26 mouse cellular contexts compared by ENCODE assay signal in the genomic region with DNA sequence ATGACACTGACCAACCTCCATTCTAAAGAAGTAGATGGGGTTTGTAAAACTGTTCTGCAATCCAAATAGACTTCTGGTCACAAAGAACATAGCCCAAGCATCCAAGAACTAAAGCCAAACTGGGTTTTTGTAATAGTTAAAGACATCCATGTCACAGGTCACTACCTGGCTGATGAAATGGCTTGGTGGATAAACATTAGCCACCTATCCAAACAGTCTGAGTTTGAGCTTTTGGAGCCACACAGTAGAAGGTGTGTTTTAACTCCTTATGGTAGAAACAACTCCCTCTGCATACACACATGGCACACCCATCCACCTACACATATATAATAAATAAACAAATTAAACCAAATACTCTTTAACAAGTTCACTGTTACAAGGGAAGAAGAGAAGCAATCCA.
A peak's percentile ranks its signal among the peaks of the same experiment; 100 is the strongest.
DNase-seq lines count a peak whose midpoint lies in the region; ATAC-seq and TF ChIP-seq lines count a peak whose summit lies in the region.
"Had no signal": no experiment of that assay in that cellular context is flagged by ENCODE, and none has a peak within 500 bp of the region (broad histone marks: within the 10 kb centered on the region; RNA-seq: fewer than 3 reads in every experiment).

No protein-coding gene starts in this region.

- TF ChIP-seq CTCF in stomach, postnatal 0 days (IDR thresholded peaks at IDR 0.05; ENCODE audit: low read depth) = no peak

- peaks cover 2% of the 10 kb centered on the region; the same call in 1 of the 2 replicates for H3K4me1 ChIP-seq in liver, embryonic 16.5 days (ENCODE audit: control insufficient read depth, low read depth, low read length)
- no peaks in the 10 kb centered on the region for H3K4me1 ChIP-seq in stomach, postnatal 0 days (replicated peaks; ENCODE audit: control insufficient read depth, insufficient read depth)
- H3K4me1 ChIP-seq: embryonic facial prominence, embryonic 10.5 days; embryonic facial prominence, embryonic 13.5 days; forebrain, embryonic 12.5 days; heart, embryonic 10.5 days; hindbrain, embryonic 12.5 days; hindbrain, embryonic 15.5 days had no signal

- no peak overlapping the region for H3K4me2 ChIP-seq in liver, embryonic 16.5 days (ENCODE audit: low read depth, low read length)
- no peak overlapping the region for H3K4me2 ChIP-seq in stomach, postnatal 0 days (replicated peaks; ENCODE audit: low read depth)
- H3K4me2 ChIP-seq: embryonic facial prominence, embryonic 13.5 days; forebrain, embryonic 12.5 days; hindbrain, embryonic 12.5 days; hindbrain, embryonic 15.5 days had no signal

- DNase-seq in kidney, adult 9 months = peak; percentile 9
- DNase-seq in kidney, postnatal 4 days = no peak
- DNase-seq in liver = no peak
- no peak for DNase-seq in stomach, postnatal 0 days (ENCODE audit: low spot score)
- no peak for DNase-seq in gastrocnemius, postnatal 25 days
- DNase-seq: adrenal gland, adult 8-10 months; adrenal gland, postnatal 25 days; cerebellum, adult 11-12 months; cerebellum, adult 8-10 months; cerebellum, postnatal 10 days; cerebellum, postnatal 36 days; embryo, embryonic 11 days; gastrocnemius, adult 2 months; gastrocnemius, postnatal 14 days; heart, adult 2 months had no signal

- H3K4me3 ChIP-seq in liver, embryonic 16.5 days (ENCODE audit: low read depth, low read length) = no peak overlapping the region
- no peak overlapping the region for H3K4me3 ChIP-seq in stomach, postnatal 0 days (ENCODE audit: low read depth, low read length)
- H3K4me3 ChIP-seq: embryonic facial prominence, embryonic 10.5 days; embryonic facial prominence, embryonic 13.5 days; erythroblast, embryonic 14.5 days; forebrain, embryonic 12.5 days; gastrocnemius, adult 2 months; heart, adult 2 months; heart, embryonic 10.5 days; hindbrain, embryonic 12.5 days; hindbrain, embryonic 15.5 days had no signal

- H3K9me3 ChIP-seq in liver, embryonic 16.5 days (replicated peaks; ENCODE audit: control insufficient read depth, low read length) = no peaks in the 10 kb centered on the region
- H3K9me3 ChIP-seq in stomach, postnatal 0 days (ENCODE audit: control insufficient read depth, low read length) = no peaks in the 10 kb centered on the region
- H3K9me3 ChIP-seq: embryonic facial prominence, embryonic 10.5 days; embryonic facial prominence, embryonic 13.5 days; forebrain, embryonic 12.5 days; heart, embryonic 10.5 days; hindbrain, embryonic 12.5 days; hindbrain, embryonic 15.5 days had no signal

- H3K27me3 ChIP-seq in liver, embryonic 16.5 days (ENCODE audit: control insufficient read depth, insufficient read depth, low read depth, low read length) = no peaks in the 10 kb centered on the region
- no peaks in the 10 kb centered on the region for H3K27me3 ChIP-seq in stomach, postnatal 0 days (ENCODE audit: control insufficient read depth, insufficient read depth, low read length)
- H3K27me3 ChIP-seq: embryonic facial prominence, embryonic 13.5 days; forebrain, embryonic 12.5 days; hindbrain, embryonic 12.5 days; hindbrain, embryonic 15.5 days had no signal

- H3K27ac ChIP-seq in liver, embryonic 16.5 days (ENCODE audit: low read length) = peak overlapping the region; percentile 54; the same call in 1 of the 2 replicates
- no peak overlapping the region for H3K27ac ChIP-seq in stomach, postnatal 0 days (replicated peaks)
- H3K27ac ChIP-seq: embryonic facial prominence, embryonic 10.5 days; embryonic facial prominence, embryonic 13.5 days; forebrain, embryonic 12.5 days; gastrocnemius, adult 2 months; heart, adult 2 months; heart, embryonic 10.5 days; hindbrain, embryonic 12.5 days; hindbrain, embryonic 15.5 days had no signal

- H3K36me3 ChIP-seq in liver, embryonic 16.5 days (ENCODE audit: control insufficient read depth, insufficient read depth) = no peaks in the 10 kb centered on the region
- H3K36me3 ChIP-seq in stomach, postnatal 0 days (ENCODE audit: control insufficient read depth, insufficient read depth, low read length) = no peaks in the 10 kb centered on the region
- H3K36me3 ChIP-seq: embryonic facial prominence, embryonic 10.5 days; embryonic facial prominence, embryonic 13.5 days; forebrain, embryonic 12.5 days; heart, embryonic 10.5 days; hindbrain, embryonic 12.5 days; hindbrain, embryonic 15.5 days had no signal

- ATAC-seq in liver, embryonic 16.5 days (ENCODE audit: low read depth) = peak; percentile 81
- peak; percentile 67 for ATAC-seq in stomach, postnatal 0 days (ENCODE audit: low FRiP score, low TSS enrichment)
- ATAC-seq: activated CD4-positive, CD25-positive, alpha-beta regulatory T cell, adult 4 months; CD4-positive, CD25-positive, alpha-beta regulatory T cell, adult 4 months; forebrain, embryonic 16.5 days had no signal

- TF ChIP-seq EP300 in stomach, postnatal 0 days (optimal IDR thresholded peaks at IDR 0.05) = no peak

- H3K9ac ChIP-seq in liver, embryonic 16.5 days (ENCODE audit: low read depth, low read length) = no peak overlapping the region
- no peak overlapping the region for H3K9ac ChIP-seq in stomach, postnatal 0 days (ENCODE audit: low read length)
- H3K9ac ChIP-seq: embryonic facial prominence, embryonic 13.5 days; forebrain, embryonic 12.5 days; hindbrain, embryonic 12.5 days; hindbrain, embryonic 15.5 days had no signal
